ENCODE assay signal across 18 mouse cellular contexts in genomic region chr4:47088671-47089070, GRCm38 (mm10). TPM values are rescaled to one million over a fixed set of nuclear protein-coding genes. Genes with fewer than 3 reads are reported as not detected.
DNase-seq lines count a peak whose midpoint lies in the region; ATAC-seq lines count a peak whose summit lies in the region.
"Had no signal": no experiment of that assay in that cellular context is flagged by ENCODE, and none has a peak within 500 bp of the region (broad histone marks: within the 10 kb centered on the region; RNA-seq: fewer than 3 reads in every experiment).

No protein-coding gene starts in this region.

- no peak overlapping the region for H3K27ac ChIP-seq in kidney, embryonic 16.5 days (ENCODE audit: low read length)
- H3K27ac ChIP-seq in hindbrain, embryonic 13.5 days: no peak overlapping the region
- H3K27ac ChIP-seq: embryonic facial prominence, embryonic 15.5 days; forebrain, embryonic 15.5 days; hindbrain, embryonic 10.5 days; hindbrain, embryonic 15.5 days had no signal

- no peaks in the 10 kb centered on the region for H3K9me3 ChIP-seq in kidney, embryonic 16.5 days (ENCODE audit: low read length)
- no peaks in the 10 kb centered on the region for H3K9me3 ChIP-seq in hindbrain, embryonic 13.5 days
- H3K9me3 ChIP-seq: embryonic facial prominence, embryonic 15.5 days; forebrain, embryonic 15.5 days; heart, embryonic 12.5 days; hindbrain, embryonic 10.5 days; hindbrain, embryonic 15.5 days had no signal

- ATAC-seq in kidney, embryonic 16.5 days (ENCODE audit: low FRiP score, low TSS enrichment): no peak
- ATAC-seq in hindbrain, embryonic 13.5 days (ENCODE audit: low FRiP score): no peak
- ATAC-seq: forebrain, embryonic 15.5 days had no signal

- WGBS in kidney, embryonic 16.5 days: 80% methylated on average over 7 of the region's 7 CpGs
- 90% methylated on average over 7 of the region's 7 CpGs for WGBS in hindbrain, embryonic 13.5 days

- H3K36me3 ChIP-seq in kidney, embryonic 16.5 days (ENCODE audit: insufficient read depth, low read length): no peaks in the 10 kb centered on the region
- no peaks in the 10 kb centered on the region for H3K36me3 ChIP-seq in hindbrain, embryonic 13.5 days
- H3K36me3 ChIP-seq: embryonic facial prominence, embryonic 15.5 days; forebrain, embryonic 15.5 days; heart, embryonic 12.5 days; hindbrain, embryonic 10.5 days; hindbrain, embryonic 15.5 days had no signal

- H3K9ac ChIP-seq in kidney, embryonic 16.5 days (replicated peaks; ENCODE audit: low read length): no peak overlapping the region
- H3K9ac ChIP-seq in hindbrain, embryonic 13.5 days: no peak overlapping the region
- H3K9ac ChIP-seq: embryonic facial prominence, embryonic 15.5 days; forebrain, embryonic 15.5 days; heart, embryonic 12.5 days; hindbrain, embryonic 15.5 days had no signal

- intact Hi-C loops in gastrocnemius, postnatal 14 days (cut with DNase I; ENCODE audit: low total_unique reads): no loop called here

- peaks cover 11% of the 10 kb centered on the region for H3K4me1 ChIP-seq in kidney, embryonic 16.5 days (ENCODE audit: insufficient read depth, low read length)
- H3K4me1 ChIP-seq in hindbrain, embryonic 13.5 days (replicated peaks): peaks cover 23% of the 10 kb centered on the region

- no peak overlapping the region for H3K4me3 ChIP-seq in kidney, embryonic 16.5 days (ENCODE audit: low read length)
- no peak overlapping the region for H3K4me3 ChIP-seq in hindbrain, embryonic 13.5 days
- H3K4me3 ChIP-seq: embryonic facial prominence, embryonic 15.5 days; erythroblast, embryonic 14.5 days; forebrain, embryonic 15.5 days; heart, embryonic 12.5 days; hindbrain, embryonic 10.5 days; hindbrain, embryonic 15.5 days had no signal

- no peak overlapping the region for H3K4me2 ChIP-seq in kidney, embryonic 16.5 days (replicated peaks; ENCODE audit: low read depth, low read length)
- no peak overlapping the region for H3K4me2 ChIP-seq in hindbrain, embryonic 13.5 days
- H3K4me2 ChIP-seq: embryonic facial prominence, embryonic 15.5 days; forebrain, embryonic 15.5 days; heart, embryonic 12.5 days; hindbrain, embryonic 15.5 days had no signal

- peak; percentile 49 for DNase-seq in kidney, adult 11 months
- DNase-seq in kidney, adult 8-10 months: peak; percentile 37 to 51
- peak; percentile 49 for DNase-seq in kidney, adult 9 months
- DNase-seq in kidney, postnatal 36 days: peak; percentile 61 to 63
- no peak for DNase-seq in gastrocnemius, postnatal 14 days
- DNase-seq: adrenal gland, adult 8-10 months; adrenal gland, postnatal 36 days; cerebellum, adult 11 months; cerebellum, adult 9-10 months; embryo, embryonic 11 days had no signal

- H3K27me3 ChIP-seq in kidney, embryonic 16.5 days (ENCODE audit: insufficient read depth, low read length): peaks cover 15% of the 10 kb centered on the region
- peaks cover 36% of the 10 kb centered on the region for H3K27me3 ChIP-seq in hindbrain, embryonic 13.5 days

RNA-seq across cellular contexts. Expression of gene Galnt12, which starts 3.0 kb away (rescaled TPM):
- 10.1 and 10.7 TPM in 2 replicates for polyA plus RNA-seq in kidney, embryonic 16.5 days (2015; fragmentation: Nextera tagmentation; extraction: Ambion mirVana)
- under 1 TPM; 0.29 to 0.35 TPM for total RNA-seq in gastrocnemius, postnatal 14 days (2021)
- polyA plus RNA-seq in hindbrain, embryonic 13.5 days (2015; fragmentation: Nextera tagmentation; extraction: Ambion mirVana): 1.1 and 1.5 TPM in 2 replicates
- polyA plus RNA-seq: erythroblast, embryonic 14.5 days had no signal

RNA-seq across cellular contexts. Expression of gene Anks6, which starts 31.4 kb away (rescaled TPM):
- 6.3 and 7.1 TPM in 2 replicates for polyA plus RNA-seq in kidney, embryonic 16.5 days (2015; fragmentation: Nextera tagmentation; extraction: Ambion mirVana)
- total RNA-seq in gastrocnemius, postnatal 14 days (2021): 1 to 10 TPM; 2.9 to 3.0 TPM
- 4.1 and 4.3 TPM in 2 replicates for polyA plus RNA-seq in hindbrain, embryonic 13.5 days (2015; fragmentation: Nextera tagmentation; extraction: Ambion mirVana)
- polyA plus RNA-seq: erythroblast, embryonic 14.5 days had no signal
